Mouse (Mus musculus): ENCODE results near the gene Arhgef1. TPM values are rescaled to one million over a fixed set of nuclear protein-coding genes. Genes with fewer than 3 reads are reported as not detected.

The Arhgef1 gene
- polyA plus RNA-seq, 1 experiment from 2014 or later, result 32.6 TPM

GRCm38 (mm10) chr7:24964897-24965535 is 62.3 kb downstream of the Arhgef1 start:
- Histone ChIP-seq H3K4me2 (replicated peaks; ENCODE audit: low read depth) (no peak overlapping the region), H3K27me3 (replicated peaks; ENCODE audit: control insufficient read depth, insufficient read depth, low read length) (0 out of 2 replicates have a peak, but pooled peaks cover 3% of the 10 kb centered on the region), H3K27ac (ENCODE audit: low read depth, low read length) (no peak overlapping the region), H3K4me1 (replicated peaks; ENCODE audit: control insufficient read depth, insufficient read depth, low read length) (no peaks in the 10 kb centered on the region), H3K9ac (ENCODE audit: low read depth, low read length) (no peak overlapping the region), H3K4me3 (ENCODE audit: low read depth, low read length) (no peak overlapping the region), H3K9me3 (ENCODE audit: control insufficient read depth) (no peaks in the 10 kb centered on the region), H3K36me3 (ENCODE audit: control insufficient read depth, insufficient read depth) (peaks cover 5% of the 10 kb centered on the region)
- 9% methylated on average over 5 of the region's 5 CpGs for WGBS
- peak; percentile 77 for TF ChIP-seq CTCF (IDR thresholded peaks at IDR 0.05; ENCODE audit: low read depth)
- ATAC-seq, result 0 out of 2 replicates have a peak, but pooled peaks have one; percentile 16

GRCm38 (mm10) chr7:24967966-24968365 is 65.3 kb downstream of the Arhgef1 start:
- Histone ChIP-seq H3K27ac (ENCODE audit: low read depth, low read length) (no peak overlapping the region), H3K4me3 (ENCODE audit: low read depth, low read length) (no peak overlapping the region), H3K4me1 (replicated peaks; ENCODE audit: control insufficient read depth, insufficient read depth, low read length) (no peaks in the 10 kb centered on the region), H3K27me3 (replicated peaks; ENCODE audit: control insufficient read depth, insufficient read depth, low read length) (0 out of 2 replicates have a peak, but pooled peaks cover 3% of the 10 kb centered on the region), H3K4me2 (replicated peaks; ENCODE audit: low read depth) (no peak overlapping the region), H3K9ac (ENCODE audit: low read depth, low read length) (no peak overlapping the region), H3K36me3 (ENCODE audit: control insufficient read depth, insufficient read depth) (peaks cover 9% of the 10 kb centered on the region), H3K9me3 (ENCODE audit: control insufficient read depth) (no peaks in the 10 kb centered on the region)
- TF ChIP-seq CTCF (IDR thresholded peaks at IDR 0.05; ENCODE audit: low read depth), result no peak
- ATAC-seq, result no peak
- 74% methylated on average over 8 of the region's 8 CpGs for WGBS

GRCm38 (mm10) chr7:24968463-24968862 is 65.8 kb downstream of the Arhgef1 start:
- 0 out of 2 replicates have a peak, but pooled peaks cover 3% of the 10 kb centered on the region for H3K27me3 ChIP-seq (replicated peaks; ENCODE audit: control insufficient read depth, insufficient read depth, low read length)
- H3K36me3 ChIP-seq (ENCODE audit: control insufficient read depth, insufficient read depth), result peaks cover 9% of the 10 kb centered on the region
- H3K9ac ChIP-seq (ENCODE audit: low read depth, low read length), result no peak overlapping the region
- no peaks in the 10 kb centered on the region for H3K9me3 ChIP-seq (ENCODE audit: control insufficient read depth)
- WGBS, result 72% methylated on average over 6 of the region's 6 CpGs
- no peak overlapping the region for H3K4me2 ChIP-seq (replicated peaks; ENCODE audit: low read depth)
- no peak overlapping the region for H3K27ac ChIP-seq (ENCODE audit: low read depth, low read length)
- no peaks in the 10 kb centered on the region for H3K4me1 ChIP-seq (replicated peaks; ENCODE audit: control insufficient read depth, insufficient read depth, low read length)
- no peak for ATAC-seq
- H3K4me3 ChIP-seq (ENCODE audit: low read depth, low read length), result no peak overlapping the region
- no peak for TF ChIP-seq CTCF (IDR thresholded peaks at IDR 0.05; ENCODE audit: low read depth)

- H3K9ac ChIP-seq (ENCODE audit: low read depth, low read length), result no peak overlapping the region
- no peak overlapping the region for H3K4me2 ChIP-seq (replicated peaks; ENCODE audit: low read depth)
- H3K27ac ChIP-seq (ENCODE audit: low read depth, low read length), result no peak overlapping the region
- H3K4me1 ChIP-seq (replicated peaks; ENCODE audit: control insufficient read depth, insufficient read depth, low read length), result no peaks in the 10 kb centered on the region
- no peaks in the 10 kb centered on the region for H3K9me3 ChIP-seq (ENCODE audit: control insufficient read depth)
- WGBS, result 81% methylated on average over 11 of the region's 12 CpGs
- ATAC-seq, result no peak
- H3K4me3 ChIP-seq (ENCODE audit: low read depth, low read length), result no peak overlapping the region
- 0 out of 2 replicates have a peak, but pooled peaks cover 3% of the 10 kb centered on the region for H3K27me3 ChIP-seq (replicated peaks; ENCODE audit: control insufficient read depth, insufficient read depth, low read length)
- no peak for TF ChIP-seq CTCF (IDR thresholded peaks at IDR 0.05; ENCODE audit: low read depth)
- peaks cover 9% of the 10 kb centered on the region for H3K36me3 ChIP-seq (ENCODE audit: control insufficient read depth, insufficient read depth)
Measured at GRCm38 (mm10) chr7:24969805-24970204, 67.1 kb downstream of the Arhgef1 start.

- WGBS, result 92% methylated on average over 3 of the region's 3 CpGs
- H3K9me3 ChIP-seq (ENCODE audit: control insufficient read depth), result no peaks in the 10 kb centered on the region
- H3K4me1 ChIP-seq (replicated peaks; ENCODE audit: control insufficient read depth, insufficient read depth, low read length), result no peaks in the 10 kb centered on the region
- no peak overlapping the region for H3K4me2 ChIP-seq (replicated peaks; ENCODE audit: low read depth)
- no peak for ATAC-seq
- TF ChIP-seq CTCF (IDR thresholded peaks at IDR 0.05; ENCODE audit: low read depth), result no peak
- H3K36me3 ChIP-seq (ENCODE audit: control insufficient read depth, insufficient read depth), result peaks cover 9% of the 10 kb centered on the region
- H3K9ac ChIP-seq (ENCODE audit: low read depth, low read length), result no peak overlapping the region
- H3K4me3 ChIP-seq (ENCODE audit: low read depth, low read length), result no peak overlapping the region
- H3K27ac ChIP-seq (ENCODE audit: low read depth, low read length), result no peak overlapping the region
- 0 out of 2 replicates have a peak, but pooled peaks cover 3% of the 10 kb centered on the region for H3K27me3 ChIP-seq (replicated peaks; ENCODE audit: control insufficient read depth, insufficient read depth, low read length)
Measured at GRCm38 (mm10) chr7:24970341-24970740, 67.6 kb downstream of the Arhgef1 start.

- 9% methylated on average over 19 of the region's 19 CpGs for WGBS
- peak; percentile 83 for TF ChIP-seq CTCF (IDR thresholded peaks at IDR 0.05; ENCODE audit: low read depth)
- no peaks in the 10 kb centered on the region for H3K9me3 ChIP-seq (ENCODE audit: control insufficient read depth)
- H3K4me1 ChIP-seq (replicated peaks; ENCODE audit: control insufficient read depth, insufficient read depth, low read length), result no peaks in the 10 kb centered on the region
- peak overlapping the region; percentile 72 for H3K4me3 ChIP-seq (ENCODE audit: low read depth, low read length)
- H3K27me3 ChIP-seq (replicated peaks; ENCODE audit: control insufficient read depth, insufficient read depth, low read length), result no peaks in the 10 kb centered on the region
- peaks cover 9% of the 10 kb centered on the region for H3K36me3 ChIP-seq (ENCODE audit: control insufficient read depth, insufficient read depth)
- peak overlapping the region; percentile 76 for H3K27ac ChIP-seq (ENCODE audit: low read depth, low read length)
- peak overlapping the region; percentile 83 for H3K4me2 ChIP-seq (replicated peaks; ENCODE audit: low read depth)
- no peak for ATAC-seq
- peak overlapping the region; percentile 67 for H3K9ac ChIP-seq (ENCODE audit: low read depth, low read length)
Measured at GRCm38 (mm10) chr7:24971261-24971971, 68.7 kb downstream of the Arhgef1 start.
